Mouse (Mus musculus) thymus, adult 2 months (tissue): ENCODE measurements around the gene Kat6b.

Experiments
- CTCF ChIP-seq: fragments of 200-500 bp; IDR thresholded peaks from 2 replicates; pipeline ENCODE4 v1.5.1; 2012; ENCODE audit warnings: mild to moderate bottlenecking, control low read depth, low read length, moderate library complexity, borderline replicate concordance; ENCODE audit not compliant: control insufficient read depth, poor library complexity, insufficient read depth; ENCODE audit errors: extremely low read depth
- POLR2A ChIP-seq: fragments of 200-500 bp; IDR thresholded peaks from 2 replicates; pipeline ENCODE4 v1.6.1; 2012; ENCODE audit warnings: mild to moderate bottlenecking, low read length, control low read depth, moderate library complexity; ENCODE audit not compliant: control insufficient read depth, poor library complexity, insufficient read depth; ENCODE audit errors: extremely low read depth

DNA sequence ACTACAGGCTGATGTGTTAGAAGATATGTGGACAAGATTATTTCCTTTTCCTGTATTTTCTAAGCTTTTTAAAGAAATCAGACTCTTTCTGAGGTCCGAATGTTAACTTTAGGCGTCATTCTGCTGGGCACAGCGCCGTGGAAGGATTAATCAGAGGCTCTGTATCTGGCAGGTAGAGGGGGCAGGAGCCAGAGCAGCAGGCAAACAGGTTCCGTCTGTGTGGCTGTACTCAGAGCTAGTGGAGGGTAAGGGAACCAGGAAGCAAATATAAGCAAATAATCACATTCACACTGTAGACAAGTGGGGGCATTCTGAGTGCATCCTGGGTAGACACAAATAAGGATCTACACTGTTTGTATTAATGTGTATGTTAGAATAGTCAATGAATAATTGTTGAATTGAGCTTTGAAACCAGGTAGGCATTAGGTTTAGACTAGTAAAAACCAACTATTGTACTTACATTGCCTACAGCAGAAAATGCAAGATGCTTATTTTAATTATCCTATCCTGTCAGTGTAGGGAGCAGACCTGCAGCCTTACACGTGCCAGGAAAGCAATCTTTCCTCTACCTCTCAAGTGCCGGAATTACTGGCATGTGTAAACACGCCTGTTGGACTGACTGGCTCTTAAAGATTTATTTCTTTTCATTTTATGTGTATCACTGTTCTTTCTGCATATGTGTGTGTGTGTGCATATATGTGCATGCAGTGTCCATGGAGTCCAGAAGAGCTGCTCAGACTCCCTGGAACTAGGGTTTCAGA lies 104.4 kb downstream of the Kat6b start:
- TF ChIP-seq CTCF (no peak), POLR2A (no peak)
